Mouse (Mus musculus) ZHBTc4 (cell line): Measurements from ENCODE around the gene Neurod4.

Experiments
- DNase-seq: peaks from one replicate; pipeline ENCODE4 v3.0.0-alpha.2; 2011; ENCODE audit warnings: low read depth, low spot score

Neurod4 gene

GRCm38 (mm10) chr10:130238318-130239209 lies 41.5 kb downstream of the Neurod4 start:
- DNase-seq = no peak

- no peak for DNase-seq
Measured at GRCm38 (mm10) chr10:130234576-130234975, 45.5 kb downstream of the Neurod4 start.

GRCm38 (mm10) chr10:130232117-130232516 lies 47.9 kb downstream of the Neurod4 start:
- DNase-seq = no peak

GRCm38 (mm10) chr10:130229584-130229983 lies 50.5 kb downstream of the Neurod4 start:
- peak; percentile 47 for DNase-seq

- peak; percentile 74 for DNase-seq
Measured at GRCm38 (mm10) chr10:130228246-130228645, 51.8 kb downstream of the Neurod4 start.

- DNase-seq = no peak
Measured at GRCm38 (mm10) chr10:130225034-130225433, 55.0 kb downstream of the Neurod4 start.
